Mouse (Mus musculus) MEL-GATA-1-ER (cell line): ENCODE data around the gene Nptx2.

ENCODE experiments used
- DNase-seq: peaks from one replicate; pipeline ENCODE4 v3.0.0-alpha.2; 2012; ENCODE audit warnings: low read depth; ENCODE audit errors: extremely low read depth

Nptx2 gene

DNA sequence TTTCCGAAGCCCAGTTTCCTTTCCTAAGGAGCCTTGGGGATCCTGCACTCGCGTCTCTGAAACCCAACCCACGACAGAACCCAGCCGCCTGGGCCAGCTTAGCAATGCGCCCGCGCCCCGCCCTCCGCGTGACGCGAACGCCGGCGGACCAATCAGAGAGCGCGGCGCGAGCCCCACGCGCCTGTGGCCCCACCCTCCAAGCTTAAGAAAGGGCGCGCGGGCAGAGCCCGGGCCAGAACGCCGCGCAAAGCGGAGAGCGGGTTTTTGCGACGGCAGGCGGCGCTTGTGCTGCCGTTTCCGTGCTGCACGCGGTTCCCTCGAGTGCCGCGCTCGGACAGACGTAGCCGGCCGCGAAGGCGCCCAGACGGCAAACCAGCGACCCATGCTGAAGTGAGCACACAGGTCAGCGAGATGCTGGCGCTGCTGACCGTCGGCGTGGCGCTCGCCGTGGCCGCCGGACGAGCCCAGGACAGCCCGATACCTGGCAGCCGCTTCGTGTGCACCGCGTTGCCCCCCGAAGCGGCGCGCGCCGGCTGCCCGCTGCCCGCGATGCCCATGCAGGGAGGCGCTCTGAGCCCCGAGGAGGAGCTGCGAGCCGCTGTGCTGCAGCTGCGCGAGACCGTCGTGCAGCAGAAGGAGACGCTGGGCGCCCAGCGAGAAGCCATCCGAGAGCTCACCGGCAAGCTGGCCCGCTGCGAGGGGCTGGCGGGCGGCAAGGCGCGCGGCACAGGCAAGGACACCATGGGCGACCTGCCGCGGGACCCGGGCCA lies at the start of gene Nptx2:
Gene Nptx2 (plus strand): TSS at position 250 of the 770 bp plus-strand sequence.
- DNase-seq, result no peak

DNA sequence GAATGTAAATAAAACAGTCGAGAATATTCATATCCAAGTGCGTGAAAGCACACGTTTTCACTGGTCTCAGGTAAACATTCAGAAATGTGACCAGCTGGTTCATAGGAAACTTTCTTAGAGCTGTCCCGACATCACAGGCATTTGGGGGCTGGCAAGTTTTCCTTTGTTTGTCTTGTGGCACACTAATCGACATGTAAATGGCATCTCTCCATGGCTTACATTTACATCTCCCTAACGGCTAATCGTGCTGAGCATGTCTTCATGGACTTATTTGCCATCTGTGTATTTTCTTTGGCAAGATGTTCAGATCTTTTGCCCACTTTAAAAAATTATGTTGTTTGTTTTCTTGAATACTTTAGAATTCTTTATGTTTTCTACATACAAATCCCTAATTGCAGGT lies 49.2 kb upstream of the Nptx2 start:
- no peak for DNase-seq

DNA sequence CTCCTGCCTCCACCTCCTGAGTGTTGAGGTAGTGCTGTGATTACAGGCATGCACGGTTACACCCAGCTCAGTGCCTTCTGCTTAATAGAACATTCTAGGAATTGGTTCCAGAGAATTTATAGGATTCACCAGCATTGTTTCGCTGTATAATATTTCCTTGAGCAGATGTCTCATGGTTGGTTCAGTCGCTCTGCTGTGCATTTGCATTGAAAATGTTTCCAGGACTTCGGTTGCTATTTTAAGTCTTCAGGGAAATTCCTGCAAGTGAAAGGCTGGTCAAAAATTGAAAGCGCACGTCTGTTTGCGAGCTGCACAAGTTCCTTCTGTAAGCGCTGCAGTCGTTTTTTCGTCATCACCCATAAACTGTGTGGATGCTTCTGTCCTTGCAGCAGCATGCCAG lies 41.5 kb upstream of the Nptx2 start:
- no peak for DNase-seq

DNA sequence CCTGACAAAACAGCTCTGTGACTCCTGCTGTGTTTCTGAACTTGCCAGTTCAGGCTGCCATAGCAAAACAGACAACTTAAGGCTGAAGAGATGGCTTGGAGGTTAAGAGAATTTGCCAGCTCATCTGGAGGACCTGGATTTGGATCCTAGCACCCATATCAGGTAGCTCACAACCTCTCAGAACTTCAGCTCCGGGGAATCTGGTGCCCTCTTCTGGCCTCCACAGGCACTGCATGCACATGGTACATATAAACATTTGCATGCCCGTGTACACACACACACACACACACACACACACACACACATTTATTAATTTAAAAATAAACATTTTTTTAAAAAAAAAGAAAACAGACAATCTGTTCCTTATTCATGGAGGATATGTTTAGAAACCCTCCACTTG lies 40.0 kb upstream of the Nptx2 start:
- DNase-seq, result no peak

DNA sequence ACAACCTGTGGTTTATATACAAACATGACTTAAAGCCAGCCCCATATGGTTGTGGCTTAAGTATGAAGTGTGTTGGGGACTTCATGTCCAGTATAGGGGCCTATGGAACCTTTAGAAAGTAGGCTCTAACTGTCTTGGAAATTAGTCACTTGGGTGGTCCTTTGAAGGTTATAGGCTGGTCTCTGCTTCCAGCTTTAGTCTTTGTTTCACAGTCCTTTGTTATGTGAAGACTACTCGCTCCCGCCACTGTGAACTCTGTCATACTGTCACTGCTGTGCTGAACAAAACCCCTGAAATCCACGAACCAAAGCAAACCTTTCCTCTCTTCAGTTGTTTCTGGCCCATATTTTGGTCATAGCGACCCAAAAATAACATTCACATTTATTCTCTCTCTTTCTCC lies 39.5 kb upstream of the Nptx2 start:
- DNase-seq, result no peak

DNA sequence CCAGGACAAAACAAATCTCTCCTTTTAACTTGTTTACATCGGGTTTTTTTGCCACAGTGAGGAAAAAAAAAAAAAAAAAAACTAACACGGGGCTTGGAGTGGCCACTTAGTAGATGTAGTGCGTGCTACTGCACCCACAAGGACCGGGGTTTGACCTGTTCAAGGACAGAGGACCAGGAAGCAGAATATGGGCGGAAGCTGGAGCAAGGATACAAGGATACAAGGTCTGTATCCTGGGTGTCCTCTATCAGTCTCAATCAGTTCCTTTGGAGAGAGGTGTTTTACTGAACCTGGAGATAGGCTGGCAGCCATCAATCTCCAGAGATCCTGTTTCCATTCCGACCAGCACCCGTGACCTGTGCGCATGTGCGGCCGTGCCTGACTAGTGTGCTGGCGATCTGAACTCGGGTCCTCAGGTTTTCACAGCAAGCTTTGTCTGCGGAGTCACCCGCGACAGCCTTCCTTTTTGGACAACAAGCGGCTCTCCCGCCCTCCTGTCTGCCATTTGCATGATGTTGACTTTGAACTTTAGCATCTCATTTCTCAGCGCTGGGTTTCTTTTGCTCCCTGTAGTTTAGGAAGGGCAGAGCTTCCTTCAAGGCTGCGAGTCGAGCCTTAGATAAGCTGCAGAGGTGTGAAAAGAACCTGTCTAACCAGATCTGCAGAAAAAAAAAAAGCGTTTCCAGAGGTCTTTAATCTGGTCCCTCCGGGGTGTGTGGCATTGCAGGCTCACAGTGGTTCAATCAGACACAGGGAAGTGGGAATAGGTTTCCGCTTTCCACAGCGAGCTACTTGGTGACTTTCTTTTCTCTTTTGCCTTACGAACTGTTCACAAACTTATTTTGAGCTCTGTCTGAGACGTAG lies 38.8 kb upstream of the Nptx2 start:
- DNase-seq, result no peak

DNA sequence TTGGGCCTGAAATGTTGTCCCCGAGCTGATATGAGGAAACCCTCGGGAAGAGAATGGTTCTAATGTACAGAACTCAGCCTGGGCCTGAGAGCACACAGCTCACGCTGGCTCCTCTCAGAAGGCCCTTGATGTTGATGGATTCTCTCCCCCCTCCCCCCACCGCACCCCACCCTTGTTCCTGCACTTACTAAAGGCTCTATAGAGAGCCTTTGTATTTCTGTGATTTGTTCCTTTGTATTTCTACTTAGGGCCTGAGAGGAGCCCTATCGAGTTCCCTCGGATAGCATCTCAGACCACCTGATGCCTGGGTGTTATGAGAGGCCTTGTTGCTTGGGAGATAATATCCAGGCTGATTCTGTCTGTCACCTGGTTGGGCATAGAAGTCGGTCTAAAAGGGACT lies 36.3 kb upstream of the Nptx2 start:
- no peak for DNase-seq

DNA sequence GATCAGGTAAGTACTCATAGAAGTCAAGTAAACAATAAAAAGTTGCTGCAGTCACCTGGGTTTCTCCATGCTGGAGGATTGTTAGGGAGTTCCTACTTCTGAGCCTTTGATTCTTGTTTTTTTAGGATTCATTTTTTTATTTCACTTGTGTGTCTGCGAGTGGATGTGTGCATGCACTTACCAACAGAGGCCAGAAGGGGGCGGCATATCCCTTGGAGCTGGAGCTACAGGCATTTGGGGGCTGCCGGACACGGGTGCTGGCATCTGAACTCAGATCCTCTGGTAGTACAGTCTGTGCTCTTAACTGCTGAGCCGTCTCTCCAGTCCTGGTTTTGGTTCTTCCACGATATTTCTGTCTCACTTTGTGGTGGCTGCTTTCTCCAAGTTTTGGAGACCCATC lies 31.0 kb upstream of the Nptx2 start:
- no peak for DNase-seq

DNA sequence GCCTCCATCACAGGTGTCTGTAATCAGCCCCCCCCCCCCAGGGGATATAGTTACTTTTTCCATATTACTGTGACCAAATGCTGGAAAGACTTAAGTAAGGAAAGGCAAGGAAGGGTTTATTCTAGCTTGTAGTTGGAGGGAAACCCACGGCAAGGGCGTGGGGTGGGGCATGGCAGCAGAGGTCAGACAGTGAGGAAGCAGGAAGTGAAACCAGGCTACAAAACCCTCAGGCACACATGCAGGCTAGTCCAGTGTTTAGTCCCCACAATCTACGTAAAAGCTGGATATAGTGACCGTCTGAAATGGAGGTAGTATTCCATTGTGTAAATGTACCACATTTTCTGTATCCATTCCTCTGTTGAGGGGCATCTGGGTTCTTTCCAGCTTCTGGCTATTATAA lies 30.5 kb upstream of the Nptx2 start:
- DNase-seq, result no peak

DNA sequence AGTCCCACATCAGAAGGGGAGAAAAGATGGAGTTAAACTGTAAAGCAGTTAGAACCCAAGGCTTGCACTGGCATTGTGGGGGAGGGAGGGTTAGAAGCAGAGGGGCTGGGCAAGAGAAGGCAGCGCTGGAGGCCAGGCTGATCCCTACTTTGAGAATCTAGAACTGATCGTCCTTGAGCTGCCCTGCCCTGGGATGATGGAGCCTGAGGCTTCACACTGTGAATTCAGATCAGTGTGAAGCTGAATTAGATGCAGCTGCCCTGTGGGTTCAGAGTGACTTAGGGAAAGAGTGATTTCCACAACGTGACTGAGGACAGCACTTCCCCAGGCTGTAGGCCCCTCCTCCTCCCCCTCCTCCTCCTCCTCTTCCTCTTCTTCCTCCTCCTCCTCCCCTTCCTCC lies 25.6 kb upstream of the Nptx2 start:
- DNase-seq, result no peak

DNA sequence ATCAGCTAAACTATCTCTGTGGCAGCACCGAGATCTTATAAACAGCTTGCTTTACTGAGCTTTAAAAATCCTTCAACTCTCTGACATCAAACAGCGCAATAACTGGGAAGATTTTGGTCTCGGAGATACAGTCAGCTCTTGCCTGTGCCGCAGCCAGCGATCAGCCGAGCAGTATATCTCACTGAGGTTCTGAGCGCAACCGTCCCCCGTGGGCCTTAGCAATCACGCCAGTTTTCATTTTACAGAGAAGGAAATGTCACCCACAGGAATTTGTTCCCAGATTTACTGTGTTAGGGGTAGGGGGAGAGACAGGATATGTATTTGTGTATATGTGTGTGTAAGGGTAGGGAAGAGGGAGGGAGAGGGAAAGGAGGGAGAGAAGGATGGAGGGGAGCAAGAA lies 20.9 kb upstream of the Nptx2 start:
- no peak for DNase-seq

DNA sequence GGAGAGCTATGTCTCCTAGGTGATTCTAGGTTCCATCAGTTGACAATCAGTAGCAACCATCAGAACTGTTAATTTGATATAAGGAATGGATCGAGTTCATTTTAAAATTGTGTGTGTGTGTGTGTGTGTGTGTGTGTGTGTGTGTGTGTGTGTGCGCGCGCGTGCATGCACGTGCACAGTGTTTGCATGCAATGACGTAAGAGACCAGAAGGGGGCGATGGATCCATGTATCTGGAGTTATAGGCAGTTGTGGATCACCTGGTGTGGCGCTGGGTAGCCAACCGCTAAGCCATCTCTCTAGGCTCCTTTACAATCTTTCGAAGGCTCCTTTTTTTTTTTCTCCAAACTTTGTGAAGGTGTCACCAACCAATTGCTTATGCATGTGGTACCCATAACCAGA lies 16.6 kb upstream of the Nptx2 start:
- no peak for DNase-seq

DNA sequence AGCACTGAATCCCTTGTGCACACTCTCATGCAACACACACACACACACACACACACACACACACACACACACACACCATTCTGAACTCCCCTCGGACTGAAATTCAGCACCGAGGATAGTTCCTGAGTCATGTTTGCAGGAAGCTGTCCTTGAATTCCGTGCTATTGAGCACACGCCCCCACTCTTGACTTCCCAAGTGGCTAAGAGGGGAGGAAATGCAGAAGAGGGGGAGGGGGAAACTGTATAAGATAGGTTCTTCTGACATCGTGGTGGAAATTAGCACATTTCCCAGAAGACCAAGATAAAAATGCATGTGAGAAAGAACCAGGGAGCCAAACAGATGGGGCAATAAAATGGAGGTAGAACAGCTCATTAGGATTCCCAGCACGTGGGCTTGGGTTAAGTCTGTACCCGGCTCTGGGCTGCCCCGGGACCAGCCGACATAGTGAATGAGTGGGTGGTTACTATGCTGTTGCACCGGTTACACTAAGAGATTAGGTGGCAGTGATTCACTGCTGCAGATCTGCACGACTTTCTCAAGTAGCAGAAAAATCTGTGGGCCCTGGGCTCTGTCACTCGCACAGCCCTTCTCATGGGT lies 2.9 kb upstream of the Nptx2 start:
- DNase-seq, result no peak

DNA sequence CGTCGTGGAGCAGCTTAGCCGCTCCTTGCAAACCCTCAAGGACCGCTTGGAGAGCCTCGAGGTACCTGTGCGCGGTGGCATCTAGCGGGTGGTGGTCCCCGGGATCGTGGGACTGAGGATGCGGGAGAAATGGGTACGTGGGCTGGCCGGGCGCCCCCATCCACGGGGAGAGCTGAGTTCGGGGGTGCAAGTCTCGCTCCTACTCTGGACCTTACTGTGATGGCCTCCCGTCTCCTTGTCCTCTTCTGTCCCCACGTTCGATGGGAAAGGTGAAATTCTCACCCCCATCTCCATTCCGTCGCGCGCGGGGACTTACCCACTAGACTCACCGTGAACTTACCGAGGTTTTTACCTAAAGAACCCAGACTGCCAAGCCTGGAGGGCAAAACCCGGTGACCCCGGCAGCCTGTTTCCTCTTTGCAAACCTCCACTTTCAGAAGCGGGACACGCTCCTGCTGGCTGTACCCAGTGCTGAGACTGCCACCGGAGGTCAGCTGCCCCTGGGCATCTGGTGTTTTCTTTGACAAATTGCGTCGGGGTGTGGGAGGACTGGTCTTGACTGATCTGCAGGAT lies 807 bp downstream of the Nptx2 start:
- DNase-seq, result no peak

DNA sequence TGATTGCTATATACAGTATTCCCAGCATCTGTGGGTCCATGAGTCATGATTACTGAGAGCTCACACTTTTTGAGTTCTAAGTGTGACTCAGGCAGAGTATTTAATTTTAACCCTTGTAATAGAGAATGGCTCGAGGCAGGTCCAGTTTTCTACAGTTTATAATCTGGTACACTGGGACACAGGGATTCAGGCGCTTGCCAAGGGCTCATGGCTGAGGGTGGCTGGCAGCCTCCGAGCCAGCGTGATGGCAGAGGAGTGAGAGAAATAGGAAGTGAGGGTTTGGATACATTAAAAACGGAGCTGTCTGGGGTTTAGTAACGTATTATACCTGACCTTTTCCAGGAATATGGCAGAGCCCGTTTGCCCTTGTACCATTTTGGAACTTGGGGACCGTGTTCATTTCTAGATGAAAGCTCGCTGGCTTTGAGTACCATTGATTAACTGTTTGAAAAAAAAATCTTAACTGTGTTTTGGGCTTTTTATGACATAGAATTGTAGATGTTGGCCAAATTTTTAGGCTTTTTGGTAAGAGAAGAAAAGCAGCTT lies 1.7 kb downstream of the Nptx2 start:
- DNase-seq, result no peak

DNA sequence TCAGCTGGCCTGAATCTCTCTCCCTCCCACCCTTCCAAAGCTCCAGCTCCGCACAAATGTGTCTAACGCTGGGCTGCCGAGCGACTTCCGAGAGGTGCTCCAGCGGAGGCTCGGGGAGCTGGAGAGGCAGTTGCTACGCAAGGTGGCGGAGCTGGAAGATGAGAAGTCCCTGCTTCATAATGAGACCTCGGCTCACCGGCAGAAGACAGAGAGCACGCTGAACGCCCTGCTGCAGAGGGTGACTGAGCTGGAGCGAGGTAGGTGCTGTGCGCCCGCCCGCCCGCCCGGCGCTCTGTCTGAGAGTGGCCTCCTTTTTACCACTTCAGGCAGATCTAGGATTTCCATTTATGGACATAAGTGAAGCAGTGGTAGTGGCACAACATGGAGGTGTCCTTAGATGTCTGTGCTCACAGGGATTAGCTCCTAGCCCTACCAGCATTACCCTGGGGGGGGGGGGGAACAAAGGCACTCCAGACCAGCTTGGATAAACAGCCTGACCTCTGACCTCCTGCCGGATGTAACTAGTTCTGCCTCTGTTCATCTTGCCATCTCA lies 2.5 kb downstream of the Nptx2 start:
- no peak for DNase-seq

DNA sequence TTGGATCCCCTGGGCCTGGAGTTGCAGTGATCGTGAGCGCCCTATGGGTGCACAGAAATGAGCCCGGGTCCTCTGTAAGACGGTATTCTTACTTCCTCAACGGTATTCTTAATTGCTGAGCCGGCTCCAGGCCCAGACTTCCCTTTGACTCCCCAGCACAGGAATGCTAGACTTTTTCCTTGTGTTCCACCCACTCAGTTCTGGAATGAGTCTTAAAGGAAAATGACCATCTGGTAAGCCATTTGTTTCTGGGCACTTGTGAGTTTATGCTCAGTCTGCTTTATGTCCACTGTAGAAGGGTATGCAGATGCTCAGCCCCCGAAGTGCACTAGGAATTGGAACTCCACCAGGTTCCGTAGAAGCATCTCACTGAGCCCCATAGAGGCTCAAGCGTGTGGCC lies 4.3 kb downstream of the Nptx2 start:
- DNase-seq, result no peak

DNA sequence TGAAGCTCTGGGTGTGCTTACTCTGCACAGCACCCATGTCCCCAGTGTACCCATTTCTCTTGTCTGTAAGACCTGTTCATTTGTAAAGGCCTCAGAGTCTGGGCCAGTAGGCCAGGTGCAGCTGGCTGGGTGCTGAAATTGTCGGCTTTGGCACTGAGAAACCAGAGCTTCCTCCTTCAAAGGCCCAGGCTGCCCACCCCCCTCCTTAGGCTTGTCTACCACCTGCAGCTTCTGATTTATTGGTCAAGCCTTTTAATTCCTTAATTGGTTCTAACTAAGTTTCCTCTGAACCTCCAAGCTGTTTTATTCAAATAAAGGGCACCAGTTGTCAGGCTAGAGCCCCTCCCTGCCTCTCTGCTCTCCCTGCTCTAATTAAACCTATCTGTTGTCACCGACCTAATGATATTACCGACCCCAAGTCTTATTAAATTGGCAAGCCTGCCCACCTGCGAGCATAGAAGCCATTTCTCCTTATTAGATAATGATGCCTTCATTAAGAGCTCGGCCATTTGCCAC lies 5.0 kb downstream of the Nptx2 start:
- no peak for DNase-seq

DNA sequence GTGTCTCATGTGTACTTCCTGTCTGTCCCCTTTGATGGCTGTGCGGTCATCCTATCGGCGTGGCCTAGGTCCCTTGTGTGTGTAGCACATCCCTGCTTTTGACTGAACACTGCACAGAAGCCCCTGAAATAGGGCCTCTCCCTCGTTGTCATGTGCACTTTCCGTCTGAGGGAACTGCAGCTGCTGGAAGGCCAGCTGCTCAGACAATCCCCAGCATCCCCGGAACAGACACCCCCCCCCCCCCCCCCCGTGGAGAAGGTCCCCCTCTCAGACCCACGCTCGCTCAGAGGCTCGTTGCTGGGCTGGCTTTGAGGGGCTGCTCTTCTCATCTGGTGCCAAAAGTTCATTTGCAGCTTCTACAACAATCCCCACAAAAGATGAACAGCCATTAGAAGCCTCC lies 11.0 kb downstream of the Nptx2 start:
- no peak for DNase-seq

DNA sequence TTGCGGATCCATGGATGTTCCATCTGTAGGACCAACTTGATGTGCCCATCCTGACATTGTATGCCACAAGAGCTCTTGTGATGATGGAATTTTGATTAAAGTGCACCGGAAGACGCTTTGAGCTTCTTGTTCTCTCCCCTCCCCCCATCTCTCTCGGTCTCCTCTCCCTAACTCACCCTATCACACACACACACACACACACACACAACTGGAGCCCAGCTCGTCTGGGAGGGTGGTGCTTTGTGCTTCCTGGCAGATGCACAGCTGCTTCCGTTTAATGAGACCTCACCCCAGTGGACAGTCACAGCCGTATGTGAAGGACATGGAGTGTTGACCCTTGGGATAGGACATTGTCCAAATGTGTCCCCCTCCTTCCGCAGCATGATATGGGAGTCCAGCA lies 11.7 kb downstream of the Nptx2 start:
- no peak for DNase-seq

DNA sequence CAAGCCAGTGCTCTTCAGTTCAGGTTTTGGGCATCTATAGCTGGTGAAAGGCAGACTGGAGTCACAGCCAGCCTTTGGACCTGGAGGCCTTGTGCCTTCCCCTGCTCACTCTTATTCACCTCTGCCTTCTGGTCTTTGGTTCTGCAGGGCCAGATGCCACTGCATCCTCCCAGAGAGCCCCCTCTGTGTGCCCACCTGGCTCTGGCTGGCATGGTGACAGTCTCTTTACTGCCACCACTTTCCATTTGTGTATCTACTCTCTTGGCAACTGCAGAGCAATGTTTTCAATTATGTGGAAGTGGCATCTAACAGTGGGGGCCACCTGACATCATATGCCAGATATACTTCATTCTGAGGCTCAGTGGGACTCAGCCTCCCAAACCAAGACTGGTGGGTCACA lies 12.8 kb downstream of the Nptx2 start:
- DNase-seq, result no peak
